Mouse (Mus musculus) heart, adult 2 months (tissue): ENCODE measurements at regions not wholly inside any gene's neighbourhood (a gene's known extent, or its start where the extent isn't known, plus 50 kb on each side); places are given as distances from the start of the nearest gene placed in this dataset.

Experiments
- CTCF ChIP-seq: fragments of 200-600 bp; IDR thresholded peaks from 2 replicates; pipeline ENCODE4 v1.8.1; 2022; ENCODE audit warnings: antibody characterized with exemption, mild to moderate bottlenecking, moderate library complexity
- EP300 ChIP-seq: fragments of 200-500 bp; IDR thresholded peaks from 2 replicates; pipeline ENCODE4 v1.6.1; 2011; ENCODE audit warnings: low read depth, low read length, control low read depth; ENCODE audit not compliant: insufficient read depth
- POLR2A ChIP-seq: fragments of 200-500 bp; IDR thresholded peaks from 2 replicates; pipeline ENCODE4 v1.6.1; 2011; ENCODE audit warnings: mild to moderate bottlenecking, low read depth, low read length, control low read depth; ENCODE audit not compliant: insufficient read depth

- TF ChIP-seq POLR2A (no peak), CTCF (no peak), EP300 (no peak)
Measured at GRCm38 (mm10) chr8:78877423-78877822, 56.5 kb upstream of the Lsm6 start.
